Mouse (Mus musculus): ENCODE measurements around the gene Rapgef4. TPM values are rescaled to one million over a fixed set of nuclear protein-coding genes. Genes with fewer than 3 reads are reported as not detected.

Gene Rapgef4
- 4.3 and 4.8 TPM in 2 replicates for polyA plus RNA-seq (2015; fragmentation: Nextera tagmentation; extraction: Ambion mirVana)

DNA sequence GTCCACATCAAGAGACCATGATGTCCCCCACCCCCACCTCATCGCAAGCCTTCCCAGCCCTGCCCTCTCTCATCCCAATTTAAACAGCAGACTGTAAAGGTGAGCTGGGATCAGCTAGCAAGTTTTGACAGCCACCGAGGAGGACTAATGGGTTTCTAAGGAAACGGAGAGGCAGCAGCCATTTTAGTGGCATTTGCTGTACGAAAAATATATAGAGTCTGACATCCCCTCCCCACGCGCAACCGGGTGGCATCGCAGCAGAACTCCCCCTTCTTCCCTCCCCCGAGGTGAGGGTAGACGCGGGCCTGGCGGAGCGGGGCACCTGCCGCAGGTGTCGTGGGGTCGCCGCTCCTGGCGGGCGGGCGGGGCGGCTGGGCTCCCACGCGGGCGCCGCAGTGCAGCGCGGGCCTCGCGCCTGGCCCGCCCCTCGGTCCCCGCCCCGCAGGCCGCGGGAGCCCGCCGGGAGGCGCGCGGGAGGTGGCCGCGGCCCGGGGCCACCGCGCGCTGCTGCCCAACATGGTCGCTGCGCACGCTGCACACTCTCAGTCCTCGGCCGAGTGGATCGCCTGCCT is at the start of gene Rapgef4:
Rapgef4 (plus strand) TSS at position 470 of the 572 bp plus-strand sequence.
- WGBS = under 1% methylated on average over 49 of the region's 52 CpGs
- Histone ChIP-seq H3K27me3 (replicated peaks) (no peaks in the 10 kb centered on the region), H3K9ac (peak within 1 kb of the TSS; percentile 12; the same call in 1 of the 2 replicates), H3K36me3 (no peaks in the 10 kb centered on the region), H3K27ac (no peak within 1 kb of the TSS), H3K4me3 (replicated peaks) (peak within 1 kb of the TSS; percentile 58), H3K9me3 (no peaks in the 10 kb centered on the region), H3K4me1 (no peaks in the 10 kb centered on the region), H3K4me2 (peak within 1 kb of the TSS; percentile 99)
- peak; percentile 47 for ATAC-seq (ENCODE audit: insufficient read depth, low FRiP score, low read depth)

DNA sequence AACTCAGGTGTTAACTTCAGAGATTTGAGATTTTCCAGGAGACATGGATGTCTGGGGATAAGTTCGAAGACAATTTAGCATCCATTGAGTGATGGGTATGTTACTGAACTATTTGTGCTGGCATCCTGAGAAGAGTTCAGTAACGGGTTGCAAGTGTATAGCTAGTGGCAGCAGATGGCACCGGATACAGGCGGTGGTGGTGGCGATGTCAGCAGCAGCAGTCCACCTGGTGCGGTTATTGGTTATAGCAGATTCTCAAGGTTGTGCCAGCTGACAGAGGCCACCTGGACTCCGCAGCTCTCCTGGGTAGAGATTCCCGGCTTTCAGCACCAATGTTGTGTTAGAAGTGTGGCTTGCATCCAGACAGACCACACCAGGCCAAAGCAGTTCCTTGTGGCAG is 47.0 kb upstream of the Rapgef4 start:
- Histone ChIP-seq H3K4me3 (replicated peaks) (no peak overlapping the region), H3K9ac (no peak overlapping the region), H3K27ac (no peak overlapping the region), H3K36me3 (no peaks in the 10 kb centered on the region), H3K4me2 (no peak overlapping the region), H3K27me3 (replicated peaks) (no peaks in the 10 kb centered on the region), H3K9me3 (no peaks in the 10 kb centered on the region), H3K4me1 (no peaks in the 10 kb centered on the region)
- 82% methylated on average over 8 of the region's 8 CpGs for WGBS
- ATAC-seq (ENCODE audit: insufficient read depth, low FRiP score, low read depth) = no peak

DNA sequence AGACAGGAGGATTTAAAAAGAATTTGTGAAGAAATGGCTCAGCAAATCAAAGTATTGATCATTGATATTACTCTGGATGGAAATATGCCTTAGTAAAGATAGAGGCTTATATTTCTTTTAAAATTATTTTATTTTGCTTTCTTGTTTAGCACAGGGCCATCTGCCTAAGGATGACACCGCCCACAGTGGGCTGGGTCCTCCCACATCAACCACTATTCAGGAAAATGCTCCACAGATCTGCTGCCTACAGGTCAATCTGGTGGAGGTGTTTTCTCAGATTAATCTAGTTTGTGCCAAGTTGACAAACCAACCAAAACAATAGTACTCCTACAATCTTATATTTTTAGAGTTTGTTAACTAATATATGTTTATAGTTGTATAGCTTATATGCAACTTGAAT is 44.3 kb upstream of the Rapgef4 start:
- 82% methylated on average over 1 of the region's 1 CpGs for WGBS
- Histone ChIP-seq H3K4me1 (no peaks in the 10 kb centered on the region), H3K4me2 (no peak overlapping the region), H3K36me3 (no peaks in the 10 kb centered on the region), H3K9ac (no peak overlapping the region), H3K4me3 (replicated peaks) (no peak overlapping the region), H3K9me3 (no peaks in the 10 kb centered on the region), H3K27me3 (replicated peaks) (no peaks in the 10 kb centered on the region), H3K27ac (no peak overlapping the region)
- ATAC-seq (ENCODE audit: insufficient read depth, low FRiP score, low read depth) = no peak

DNA sequence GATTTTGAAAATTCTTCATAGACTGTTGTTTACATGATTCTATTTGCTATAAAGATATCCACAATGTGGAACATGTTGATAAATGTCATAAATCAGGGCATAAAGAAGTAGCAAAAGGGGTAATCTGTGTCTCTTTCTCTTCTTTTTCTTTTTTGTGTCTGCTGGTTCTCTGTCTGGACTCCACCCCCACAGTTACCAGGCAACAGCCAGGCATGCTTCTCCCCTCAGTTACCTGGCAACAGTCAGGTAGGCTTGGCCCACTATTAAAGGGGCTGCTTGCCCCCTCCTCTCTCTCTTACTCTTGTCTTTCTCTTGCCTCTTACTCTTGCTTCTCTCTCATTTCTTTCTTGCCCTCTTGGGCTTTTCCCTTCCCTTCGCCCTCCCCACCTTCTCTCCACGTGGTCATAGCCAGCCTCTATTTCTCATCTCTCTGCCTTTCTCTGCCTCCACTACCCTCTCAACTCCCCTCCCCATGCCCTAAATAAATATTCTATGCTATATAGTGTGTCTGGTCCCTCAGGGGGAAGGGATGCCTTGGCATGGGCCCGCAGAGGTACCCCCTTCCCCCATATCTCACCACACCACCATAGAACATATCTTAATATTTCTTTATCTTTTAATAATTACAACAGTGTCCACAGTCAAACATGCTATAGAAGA is 43.3 kb upstream of the Rapgef4 start:
- no peaks in the 10 kb centered on the region for H3K27me3 ChIP-seq (replicated peaks)
- ATAC-seq (ENCODE audit: insufficient read depth, low FRiP score, low read depth) = no peak
- no peak overlapping the region for H3K9ac ChIP-seq
- H3K27ac ChIP-seq = no peak overlapping the region
- no peaks in the 10 kb centered on the region for H3K4me1 ChIP-seq
- no peak overlapping the region for H3K4me2 ChIP-seq
- no peaks in the 10 kb centered on the region for H3K9me3 ChIP-seq
- H3K36me3 ChIP-seq = no peaks in the 10 kb centered on the region
- H3K4me3 ChIP-seq (replicated peaks) = no peak overlapping the region
- WGBS = 75% methylated on average over 3 of the region's 3 CpGs

DNA sequence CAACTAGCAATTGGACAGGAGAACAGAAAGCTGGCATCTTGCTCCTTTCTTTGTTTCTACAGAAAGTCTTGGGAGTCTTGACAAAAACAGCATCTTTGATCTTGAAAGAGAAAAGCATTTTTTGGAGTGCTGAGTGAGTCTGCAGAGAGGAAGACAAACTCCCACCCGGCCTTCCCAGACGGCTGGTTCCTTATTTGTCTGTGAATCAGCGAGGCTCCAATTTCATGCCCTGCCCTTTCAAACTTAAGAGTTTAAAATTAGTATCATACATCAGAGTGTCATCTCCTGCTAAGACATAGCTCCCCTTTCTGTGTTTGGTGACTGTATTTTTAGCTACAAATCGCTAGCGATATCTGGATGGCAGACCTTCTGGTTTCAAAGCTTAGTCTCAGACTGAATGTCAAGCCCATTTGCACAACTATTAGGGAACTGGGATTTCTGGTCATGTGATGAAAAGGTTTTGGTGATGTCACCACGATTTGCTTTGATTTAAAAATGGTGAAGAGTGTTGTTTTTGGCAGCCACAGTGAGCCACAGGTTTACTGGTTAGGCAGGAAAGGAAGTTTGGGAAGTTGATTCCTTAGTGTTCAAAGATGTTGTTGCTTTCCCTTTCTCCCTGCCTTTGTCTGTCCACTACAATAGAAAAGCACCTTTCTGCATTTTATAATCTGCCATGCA is 42.2 kb upstream of the Rapgef4 start:
- Histone ChIP-seq H3K9ac (no peak overlapping the region), H3K27ac (no peak overlapping the region), H3K4me3 (replicated peaks) (no peak overlapping the region), H3K4me2 (no peak overlapping the region), H3K9me3 (no peaks in the 10 kb centered on the region), H3K4me1 (no peaks in the 10 kb centered on the region), H3K27me3 (replicated peaks) (no peaks in the 10 kb centered on the region), H3K36me3 (no peaks in the 10 kb centered on the region)
- no peak for ATAC-seq (ENCODE audit: insufficient read depth, low FRiP score, low read depth)
- 48% methylated on average over 6 of the region's 6 CpGs for WGBS

DNA sequence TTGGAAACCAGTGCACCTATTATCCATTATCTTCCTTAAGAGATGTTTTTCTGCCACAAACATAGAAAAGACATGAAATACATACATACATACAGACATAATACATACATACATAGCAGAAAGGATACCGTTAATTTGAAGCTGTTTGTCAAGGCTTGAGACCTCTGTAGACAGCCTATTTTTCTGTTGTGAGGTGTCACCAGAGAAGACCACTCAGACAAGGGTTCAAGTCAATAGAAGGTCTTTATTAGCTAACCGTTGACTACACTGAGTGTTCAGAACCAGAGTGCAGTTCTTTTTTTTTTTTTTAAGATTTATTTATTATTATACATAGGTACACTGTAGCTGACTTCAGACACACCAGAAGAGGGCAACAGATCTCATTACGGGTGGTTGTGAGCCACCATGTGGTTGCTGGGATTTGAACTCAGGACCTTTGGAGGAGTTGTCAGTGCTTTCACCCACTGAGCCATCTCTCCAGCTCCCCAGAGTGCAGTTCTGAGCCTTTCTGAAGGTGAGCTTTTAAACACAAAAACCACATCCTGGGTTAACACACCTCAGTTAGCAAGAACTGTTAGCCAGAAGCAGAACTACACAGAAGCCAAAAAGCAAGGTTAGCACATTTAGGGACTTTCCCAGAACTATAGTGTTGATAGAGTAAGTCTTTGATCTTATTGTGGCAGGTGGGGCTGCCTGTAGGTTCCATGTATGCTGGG is 39.9 kb upstream of the Rapgef4 start:
- 90% methylated on average over 3 of the region's 3 CpGs for WGBS
- no peak overlapping the region for H3K4me3 ChIP-seq (replicated peaks)

DNA sequence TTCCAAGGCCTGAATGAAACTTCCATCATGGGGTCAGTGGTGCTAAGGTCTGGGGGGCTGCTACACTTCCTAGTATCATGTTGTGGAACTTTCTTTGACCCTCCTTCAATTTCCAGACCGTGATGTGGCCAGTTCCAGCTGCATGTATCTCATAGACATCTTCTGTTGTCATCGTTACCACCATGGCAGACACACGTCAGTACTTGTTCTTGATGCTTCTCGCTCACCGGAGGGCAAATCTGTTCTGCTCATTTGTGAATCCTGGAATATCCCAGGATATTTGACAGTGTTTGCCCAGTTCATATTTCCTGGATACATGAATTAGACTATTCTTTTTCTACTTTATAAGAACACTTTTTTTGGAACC is 39.3 kb upstream of the Rapgef4 start:
- Histone ChIP-seq H3K27me3 (replicated peaks) (no peaks in the 10 kb centered on the region), H3K36me3 (no peaks in the 10 kb centered on the region), H3K4me1 (no peaks in the 10 kb centered on the region), H3K27ac (no peak overlapping the region), H3K9me3 (no peaks in the 10 kb centered on the region), H3K4me3 (replicated peaks) (no peak overlapping the region), H3K9ac (no peak overlapping the region), H3K4me2 (no peak overlapping the region)
- ATAC-seq (ENCODE audit: insufficient read depth, low FRiP score, low read depth) = no peak
- 92% methylated on average over 5 of the region's 5 CpGs for WGBS

More for the DNA sequence above, 39.9 kb upstream of the Rapgef4 start:
- no peaks in the 10 kb centered on the region for H3K9me3 ChIP-seq
- H3K27me3 ChIP-seq (replicated peaks) = no peaks in the 10 kb centered on the region
- H3K4me2 ChIP-seq = no peak overlapping the region
- H3K4me1 ChIP-seq = no peaks in the 10 kb centered on the region
- no peak overlapping the region for H3K27ac ChIP-seq
- ATAC-seq (ENCODE audit: insufficient read depth, low FRiP score, low read depth) = no peak
- no peaks in the 10 kb centered on the region for H3K36me3 ChIP-seq
- H3K9ac ChIP-seq = no peak overlapping the region

DNA sequence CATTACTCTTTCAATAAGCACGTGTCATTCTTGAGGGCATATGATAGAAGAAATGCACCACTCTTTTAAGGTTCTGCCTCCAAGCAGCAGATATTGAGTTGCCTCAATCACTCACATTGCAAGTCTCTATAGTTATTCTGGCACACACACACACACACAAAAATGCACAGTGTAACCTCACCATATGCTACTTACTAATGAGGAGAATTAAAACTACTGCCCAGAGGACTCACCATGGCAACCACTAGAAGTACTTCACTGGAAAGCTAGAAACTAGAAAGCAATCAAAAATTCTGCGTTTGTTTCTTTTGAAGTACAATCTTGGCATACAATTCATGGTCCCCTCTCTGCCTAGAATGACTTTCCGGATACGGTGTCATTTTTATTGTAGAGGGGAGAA is 29.8 kb upstream of the Rapgef4 start:
- ATAC-seq (ENCODE audit: insufficient read depth, low FRiP score, low read depth) = no peak
- 82% methylated on average over 4 of the region's 4 CpGs for WGBS
- no peaks in the 10 kb centered on the region for H3K27me3 ChIP-seq (replicated peaks)
- H3K9ac ChIP-seq = no peak overlapping the region
- H3K9me3 ChIP-seq = no peaks in the 10 kb centered on the region
- no peaks in the 10 kb centered on the region for H3K4me1 ChIP-seq
- no peak overlapping the region for H3K4me2 ChIP-seq
- no peaks in the 10 kb centered on the region for H3K36me3 ChIP-seq
- H3K27ac ChIP-seq = no peak overlapping the region
- H3K4me3 ChIP-seq (replicated peaks) = no peak overlapping the region

DNA sequence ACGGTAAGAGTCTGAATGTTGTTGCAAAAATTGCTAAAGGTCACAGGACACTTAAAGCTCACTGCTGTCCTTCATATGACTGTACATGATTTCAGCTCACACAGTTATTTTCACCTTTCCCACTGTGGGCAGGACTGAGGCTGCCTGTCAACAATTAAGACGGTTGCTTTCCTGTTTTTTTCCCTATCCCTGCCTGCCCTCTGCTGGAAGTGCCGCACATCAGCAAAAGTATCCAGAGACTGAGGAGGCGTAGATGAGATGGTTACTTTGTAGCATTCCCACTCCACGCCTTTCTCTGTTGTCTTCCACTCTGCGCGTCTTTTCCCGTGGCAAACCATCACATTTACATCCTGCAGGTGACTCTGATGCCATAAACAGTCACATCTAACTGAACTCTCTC is 25.4 kb upstream of the Rapgef4 start:
- Histone ChIP-seq H3K36me3 (no peaks in the 10 kb centered on the region), H3K9ac (no peak overlapping the region), H3K4me2 (no peak overlapping the region), H3K4me3 (replicated peaks) (no peak overlapping the region), H3K4me1 (no peaks in the 10 kb centered on the region), H3K27me3 (replicated peaks) (no peaks in the 10 kb centered on the region), H3K27ac (no peak overlapping the region), H3K9me3 (no peaks in the 10 kb centered on the region)
- 19% methylated on average over 8 of the region's 8 CpGs for WGBS
- ATAC-seq (ENCODE audit: insufficient read depth, low FRiP score, low read depth) = no peak

DNA sequence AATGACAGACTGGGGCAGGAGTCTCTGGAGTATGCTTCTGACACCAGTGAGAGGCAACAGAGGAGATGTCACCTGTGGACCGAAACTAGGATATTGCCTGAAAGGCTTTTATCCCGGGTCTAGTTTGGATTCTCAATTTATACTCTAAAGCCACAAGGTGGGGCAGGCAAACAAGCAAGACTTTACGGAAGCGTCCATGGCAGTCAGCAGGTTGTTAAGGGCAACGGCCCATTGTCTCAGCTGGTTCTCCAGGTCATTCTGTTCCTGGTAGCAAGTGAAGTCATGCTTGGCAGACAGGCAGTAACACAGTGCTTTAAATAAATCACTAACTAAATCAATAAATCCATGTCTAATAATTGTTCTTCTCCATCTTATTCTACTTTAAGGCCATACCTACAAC is 24.6 kb upstream of the Rapgef4 start:
- no peak for ATAC-seq (ENCODE audit: insufficient read depth, low FRiP score, low read depth)
- Histone ChIP-seq H3K4me2 (no peak overlapping the region), H3K4me3 (replicated peaks) (no peak overlapping the region), H3K27ac (no peak overlapping the region), H3K9me3 (no peaks in the 10 kb centered on the region), H3K27me3 (replicated peaks) (no peaks in the 10 kb centered on the region), H3K9ac (no peak overlapping the region), H3K4me1 (no peaks in the 10 kb centered on the region), H3K36me3 (no peaks in the 10 kb centered on the region)
- WGBS = 63% methylated on average over 5 of the region's 5 CpGs

DNA sequence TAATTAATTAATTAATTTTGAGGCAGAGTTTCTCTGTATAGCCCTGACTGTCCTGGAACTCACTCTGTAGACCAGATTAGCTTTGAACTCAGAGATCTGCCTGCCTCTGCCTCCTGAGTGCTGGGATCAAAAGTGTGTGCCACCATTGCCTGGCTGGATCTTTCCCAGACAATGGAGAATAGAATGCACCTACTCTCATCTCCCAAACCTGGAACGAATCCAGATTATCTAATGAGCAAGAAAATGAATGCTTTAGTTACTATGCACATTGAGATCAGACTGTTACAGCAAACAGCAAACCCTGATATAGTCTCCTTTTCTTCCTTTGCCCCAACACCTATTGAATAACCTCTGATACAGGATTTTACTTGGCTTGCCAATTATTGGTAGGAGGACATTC is 23.1 kb upstream of the Rapgef4 start:
- no peak for ATAC-seq (ENCODE audit: insufficient read depth, low FRiP score, low read depth)

DNA sequence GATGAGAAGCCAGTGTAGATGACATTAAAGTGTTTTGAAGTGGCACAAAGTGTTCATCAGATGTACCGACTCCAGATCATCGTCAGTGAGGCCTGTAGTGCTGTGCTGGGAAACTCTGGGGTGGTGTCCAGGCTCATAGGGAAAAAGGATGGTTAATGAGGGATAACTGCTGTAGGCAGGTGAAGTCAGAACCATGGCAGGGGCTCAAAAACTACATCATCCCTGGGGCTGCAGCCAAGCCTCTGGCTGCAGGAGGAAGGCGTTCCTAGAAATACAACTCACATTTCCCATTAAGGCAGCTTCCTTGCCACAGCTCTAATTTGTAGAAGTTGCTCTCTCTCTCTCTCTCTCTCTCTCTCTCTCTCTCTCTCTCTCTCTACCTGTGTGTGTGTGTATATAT is 22.6 kb upstream of the Rapgef4 start:
- WGBS = 43% methylated on average over 3 of the region's 3 CpGs
- Histone ChIP-seq H3K4me3 (replicated peaks) (no peak overlapping the region), H3K27me3 (replicated peaks) (no peaks in the 10 kb centered on the region), H3K36me3 (no peaks in the 10 kb centered on the region), H3K4me2 (no peak overlapping the region), H3K9ac (no peak overlapping the region), H3K4me1 (no peaks in the 10 kb centered on the region), H3K27ac (no peak overlapping the region), H3K9me3 (no peaks in the 10 kb centered on the region)
- ATAC-seq (ENCODE audit: insufficient read depth, low FRiP score, low read depth) = no peak

More for the DNA sequence above, 23.1 kb upstream of the Rapgef4 start:
- Histone ChIP-seq H3K4me3 (replicated peaks) (no peak overlapping the region), H3K4me2 (no peak overlapping the region), H3K27ac (no peak overlapping the region), H3K36me3 (no peaks in the 10 kb centered on the region), H3K9me3 (no peaks in the 10 kb centered on the region), H3K9ac (no peak overlapping the region), H3K4me1 (no peaks in the 10 kb centered on the region), H3K27me3 (replicated peaks) (no peaks in the 10 kb centered on the region)
- WGBS = 80% methylated on average over 1 of the region's 1 CpGs
